Mouse (Mus musculus): ENCODE measurements around the gene Gm5108. TPM values are rescaled to one million over a fixed set of nuclear protein-coding genes. Genes with fewer than 3 reads are reported as not detected.
A peak's percentile ranks its signal among the peaks of the same experiment; 100 is the strongest.

Gene Gm5108
- polyA plus RNA-seq (2012; rRNA removed): not detected in 2 replicates

- DNase-seq (ENCODE audit: extremely low spot score in 1 of 2, low spot score in 1 of 2): no peak
Measured at GRCm38 (mm10) chr5:67941369-67941768, at the start of gene Gm5108. Gm5108 (plus strand) TSS chr5:67941669.

GRCm38 (mm10) chr5:67898921-67899320, 42.5 kb upstream of the Gm5108 start:
- DNase-seq (ENCODE audit: extremely low spot score in 1 of 2, low spot score in 1 of 2): no peak

DNA sequence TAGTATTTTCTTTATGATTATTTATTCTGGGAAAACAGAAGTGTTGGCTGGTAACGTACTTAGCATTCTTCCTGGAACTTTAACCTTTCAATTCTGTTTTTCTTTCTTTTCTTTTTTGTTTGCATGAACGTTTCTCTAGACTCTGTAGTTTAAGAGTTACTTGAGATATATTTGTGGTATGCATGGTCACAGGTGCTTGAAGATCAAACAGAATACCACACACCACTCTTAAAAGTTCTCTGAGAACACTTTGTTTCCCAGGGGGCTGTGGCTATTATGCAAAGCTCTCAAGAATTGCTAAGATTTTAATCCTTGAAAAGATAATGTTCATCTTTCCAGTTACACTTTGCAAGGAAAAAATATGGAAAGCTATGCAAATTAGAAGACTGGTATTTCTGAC, 36.9 kb upstream of the Gm5108 start:
- no peak for DNase-seq (ENCODE audit: extremely low spot score in 1 of 2, low spot score in 1 of 2)

DNA sequence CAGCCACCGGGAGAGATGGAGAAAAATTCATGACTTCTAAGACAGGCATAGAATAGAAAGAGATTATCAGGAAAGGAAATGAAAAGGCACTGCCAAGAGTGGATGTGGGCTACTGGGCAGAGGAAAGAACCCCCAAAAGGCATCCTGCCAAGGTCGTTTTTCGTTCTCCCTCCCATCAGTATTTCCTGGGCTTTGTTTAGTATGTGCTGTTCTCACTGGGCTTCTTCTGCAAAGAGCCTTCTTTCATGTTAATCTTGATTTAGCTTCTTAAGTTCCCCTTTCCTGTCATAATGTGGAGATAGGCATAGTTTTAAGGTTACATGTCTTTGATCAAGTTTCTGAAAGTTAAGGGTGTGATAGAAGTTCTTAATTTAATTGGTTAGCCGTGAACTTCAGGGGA, 10.9 kb upstream of the Gm5108 start:
- DNase-seq (ENCODE audit: extremely low spot score in 1 of 2, low spot score in 1 of 2): no peak

DNA sequence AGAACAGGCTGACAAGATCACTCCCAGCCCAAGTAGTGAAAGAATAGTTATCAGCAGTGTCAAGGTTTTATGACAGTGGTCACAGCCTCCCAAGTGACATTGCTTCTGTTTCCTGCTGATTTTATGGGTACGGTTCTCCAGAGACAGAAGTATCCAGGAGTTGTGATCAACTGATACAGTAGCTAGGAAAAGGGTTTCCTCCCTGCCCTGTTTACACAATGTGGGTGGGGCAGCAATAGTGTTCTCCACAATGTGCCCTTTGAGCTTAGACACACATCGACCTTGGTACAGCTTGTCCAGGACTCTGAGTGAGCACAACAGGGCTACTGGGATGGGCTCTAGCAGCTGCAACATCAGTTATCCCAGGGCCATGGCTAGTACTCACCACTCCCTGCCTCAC, 9.8 kb upstream of the Gm5108 start:
- no peak for DNase-seq (ENCODE audit: extremely low spot score in 1 of 2, low spot score in 1 of 2)

- no peak for DNase-seq (ENCODE audit: extremely low spot score in 1 of 2, low spot score in 1 of 2)
Measured at GRCm38 (mm10) chr5:67943199-67943598, 1.7 kb downstream of the Gm5108 start.

- DNase-seq (ENCODE audit: extremely low spot score in 1 of 2, low spot score in 1 of 2): no peak
Measured at GRCm38 (mm10) chr5:67944074-67944785, 2.8 kb downstream of the Gm5108 start.

DNA sequence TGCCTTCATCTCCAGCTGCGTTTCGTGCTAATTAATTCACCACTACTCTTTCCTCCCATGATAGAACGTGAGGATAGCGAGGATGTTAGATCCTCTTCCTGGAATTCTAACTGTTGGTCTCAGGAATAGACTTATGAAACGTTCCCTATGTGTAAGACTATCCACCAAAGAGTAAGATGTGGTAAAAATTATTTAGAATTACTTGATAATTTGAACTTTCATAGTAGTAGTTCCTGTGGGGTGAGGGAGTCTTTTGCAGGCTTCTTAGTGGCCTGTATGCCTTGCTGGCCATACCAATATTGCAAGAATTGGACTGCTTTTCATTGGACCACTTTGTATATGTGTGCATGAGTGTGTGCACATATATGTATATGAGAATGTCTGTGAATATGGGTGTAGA, 4.9 kb downstream of the Gm5108 start, which contains the start of gene Gm21905:
Gene Gm21905 (minus strand): TSS at position 101 of the 400 bp plus-strand sequence.
- no peak for DNase-seq (ENCODE audit: extremely low spot score in 1 of 2, low spot score in 1 of 2)

GRCm38 (mm10) chr5:67947006-67947405, 5.5 kb downstream of the Gm5108 start:
- DNase-seq (ENCODE audit: extremely low spot score in 1 of 2, low spot score in 1 of 2): no peak

GRCm38 (mm10) chr5:67948074-67948473, 6.6 kb downstream of the Gm5108 start:
- DNase-seq (ENCODE audit: extremely low spot score in 1 of 2, low spot score in 1 of 2): no peak

GRCm38 (mm10) chr5:67954097-67954496, 12.6 kb downstream of the Gm5108 start:
- DNase-seq (ENCODE audit: extremely low spot score in 1 of 2, low spot score in 1 of 2): peak; percentile 12 to 20

- DNase-seq (ENCODE audit: extremely low spot score in 1 of 2, low spot score in 1 of 2): peak; percentile 5 to 34
Measured at GRCm38 (mm10) chr5:67955486-67955885, 14.0 kb downstream of the Gm5108 start.

GRCm38 (mm10) chr5:67961708-67962629, 20.5 kb downstream of the Gm5108 start:
- peak; percentile 8 to 51 for DNase-seq (ENCODE audit: extremely low spot score in 1 of 2, low spot score in 1 of 2)

- no peak for DNase-seq (ENCODE audit: extremely low spot score in 1 of 2, low spot score in 1 of 2)
Measured at GRCm38 (mm10) chr5:67969536-67969935, 28.1 kb downstream of the Gm5108 start.

- DNase-seq (ENCODE audit: extremely low spot score in 1 of 2, low spot score in 1 of 2): no peak
Measured at GRCm38 (mm10) chr5:67981946-67982526, 40.6 kb downstream of the Gm5108 start.

GRCm38 (mm10) chr5:67990426-67990825, 49.0 kb downstream of the Gm5108 start:
- DNase-seq (ENCODE audit: extremely low spot score in 1 of 2, low spot score in 1 of 2): no peak

DNA sequence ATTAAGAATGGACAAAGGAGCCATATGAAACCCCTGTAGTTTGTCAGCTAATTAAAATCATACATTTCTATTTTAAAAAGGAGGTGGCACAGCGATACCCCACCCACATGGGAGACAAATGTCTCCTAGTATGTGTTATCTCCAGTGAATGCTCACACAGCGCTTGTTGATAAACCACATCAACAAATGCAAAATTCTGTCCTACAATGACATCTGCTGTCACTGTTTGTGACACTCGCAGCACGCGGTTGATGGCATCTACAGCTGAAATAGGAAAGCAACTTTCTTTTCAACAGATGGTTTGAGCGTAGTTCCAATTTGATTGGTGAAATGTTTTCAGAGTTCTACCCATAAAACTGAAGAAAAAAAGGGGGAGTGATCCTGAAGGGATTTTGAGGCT, 61.1 kb downstream of the Gm5108 start:
- DNase-seq (ENCODE audit: extremely low spot score in 1 of 2, low spot score in 1 of 2): no peak

DNA sequence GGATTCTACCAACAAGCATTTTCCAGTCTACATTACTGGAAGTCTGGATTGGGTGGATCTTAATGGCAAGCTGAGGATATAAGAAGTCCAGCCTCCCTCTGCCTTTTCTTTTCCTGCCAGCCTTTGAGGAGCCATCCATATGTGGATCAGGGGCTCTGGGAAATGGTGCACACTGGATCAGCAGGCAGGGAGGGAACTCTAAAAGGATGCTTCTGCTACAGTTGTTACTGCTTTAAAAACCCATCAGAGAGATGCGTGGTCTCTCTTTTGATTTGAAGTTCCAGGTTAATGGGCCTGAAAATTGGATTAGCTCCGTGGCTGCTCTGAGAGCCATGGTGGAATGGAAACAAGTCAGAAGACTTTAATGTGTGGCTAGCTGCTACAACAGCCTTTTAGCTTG, 62.4 kb downstream of the Gm5108 start:
- no peak for DNase-seq (ENCODE audit: extremely low spot score in 1 of 2, low spot score in 1 of 2)

DNA sequence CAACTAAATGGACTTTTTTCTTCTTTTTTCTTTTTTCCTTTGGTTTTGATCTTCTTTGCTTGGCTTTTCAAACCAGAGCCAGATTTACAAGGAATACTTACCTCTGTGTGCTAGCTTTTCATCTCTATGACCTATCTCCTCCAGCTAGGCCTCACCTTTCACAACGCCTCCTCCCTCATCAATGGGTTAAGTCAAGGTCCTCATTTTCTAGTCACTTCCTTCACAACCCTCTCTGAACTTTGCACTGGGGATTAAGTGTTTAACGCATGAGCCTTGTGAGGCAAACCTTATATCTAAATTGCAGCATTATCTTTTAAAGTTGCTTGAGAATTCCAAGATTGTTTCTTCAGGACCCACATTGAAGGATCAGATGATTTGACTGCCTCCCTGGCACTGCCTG, 63.0 kb downstream of the Gm5108 start:
- no peak for DNase-seq (ENCODE audit: extremely low spot score in 1 of 2, low spot score in 1 of 2)

DNA sequence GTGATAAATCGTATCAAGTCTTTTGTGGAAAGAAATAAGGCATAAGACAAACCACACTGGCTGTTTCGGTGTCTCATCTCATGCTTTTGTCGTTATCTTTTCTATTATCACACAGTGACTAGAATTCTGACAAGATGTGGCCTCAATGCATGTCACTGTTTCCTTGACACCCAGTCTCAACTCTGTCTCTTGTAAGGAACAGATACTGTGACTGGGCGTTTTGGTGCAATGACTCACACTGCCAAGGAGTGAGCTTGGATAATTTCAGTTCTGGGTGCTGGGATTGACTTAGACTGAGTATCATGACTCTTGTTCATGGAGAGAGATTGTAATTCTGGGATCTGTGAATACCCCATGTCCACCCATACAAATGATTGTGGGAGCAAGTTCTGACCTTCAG, 65.6 kb downstream of the Gm5108 start:
- DNase-seq (ENCODE audit: extremely low spot score in 1 of 2, low spot score in 1 of 2): no peak

GRCm38 (mm10) chr5:68011569-68011968, 70.1 kb downstream of the Gm5108 start:
- DNase-seq (ENCODE audit: extremely low spot score in 1 of 2, low spot score in 1 of 2): no peak

Data from frontal cortex, adult 2 months (tissue).